Mouse (Mus musculus) liver, embryonic 12.5 days (tissue): ENCODE measurements around the gene Slc44a2. TPM values are rescaled to one million over a fixed set of nuclear protein-coding genes. Genes with fewer than 3 reads are reported as not detected.
"Not testable (repeated sequence)": the region's sequence is repeated elsewhere in the genome, so short reads cannot be mapped to it uniquely, and the experiment has no call there.

Experiments
- ATAC-seq: fragments of 200-750 bp; cut with Nextera tagmentation; 2 replicates; pipeline ENCODE4 v1.8.0; 2017; ENCODE audit warnings: moderate number of reproducible peaks, mild to moderate bottlenecking, moderate library complexity
- H3K27ac ChIP-seq: fragments of 300-500 bp; sonication (generic); 2 replicates; pipeline ENCODE4 v1.5.1; 2016; ENCODE audit warnings: mild to moderate bottlenecking
- H3K27me3 ChIP-seq: fragments of 300-500 bp; sonication (generic); replicated peaks from 2 replicates; pipeline ENCODE4 v1.6.1; 2016; ENCODE audit warnings: mild to moderate bottlenecking, moderate library complexity
- H3K36me3 ChIP-seq: fragments of 300-500 bp; sonication (generic); 2 replicates; pipeline ENCODE4 v1.6.1; 2016; ENCODE audit warnings: mild to moderate bottlenecking, moderate library complexity
- H3K4me1 ChIP-seq: fragments of 300-500 bp; sonication (generic); 2 replicates; pipeline ENCODE4 v1.6.1; 2016
- H3K4me2 ChIP-seq: fragments of 300-500 bp; sonication (generic); 2 replicates; pipeline ENCODE4 v1.6.1; 2016; ENCODE audit warnings: mild to moderate bottlenecking, moderate library complexity
- H3K4me3 ChIP-seq: fragments of 300-500 bp; sonication (generic); 2 replicates; pipeline ENCODE4 v1.5.1; 2016; ENCODE audit warnings: mild to moderate bottlenecking, moderate library complexity
- H3K9ac ChIP-seq: fragments of 300-500 bp; sonication (generic); 2 replicates; pipeline ENCODE4 v1.6.1; 2016; ENCODE audit warnings: mild to moderate bottlenecking, moderate library complexity
- H3K9me3 ChIP-seq: fragments of 300-500 bp; sonication (generic); replicated peaks from 2 replicates; pipeline ENCODE4 v1.6.1; 2016; ENCODE audit warnings: mild to moderate bottlenecking, moderate library complexity
- WGBS: fragments of 180-500 bp; shearing (Covaris S2); methylation state at CpG from one replicate; pipeline ENCODE4 v1.1.7; 2016; ENCODE audit not compliant: insufficient replicate concordance; 5-methylcytosine and 5-hydroxymethylcytosine counted together
- polyA plus RNA-seq: library from polyadenylated mRNA; unstranded; fragments of >200 nt; fragmentation: Nextera tagmentation; extraction: Ambion mirVana; gene quantifications from 2 replicates; pipeline ENCODE4 v1.2.1, GENCODE M21; 2016

Gene Slc44a2
- polyA plus RNA-seq, 1 experiment from 2014 or later = 29.2 TPM

- not testable (repeated sequence) for H3K9me3 ChIP-seq, H3K27ac ChIP-seq, H3K4me3 ChIP-seq, ATAC-seq, H3K27me3 ChIP-seq, H3K36me3 ChIP-seq
- peak overlapping the region; percentile 90 for H3K4me2 ChIP-seq
- 66% methylated on average over 8 of the region's 8 CpGs for WGBS
- peak overlapping the region; percentile 4; the same call in 1 of the 2 replicates for H3K9ac ChIP-seq
- peaks cover 69% of the 10 kb centered on the region for H3K4me1 ChIP-seq
These were observed 2.4 kb downstream of the Slc44a2 start for GRCm38 (mm10) chr9:21322917-21323297.

- no peaks in the 10 kb centered on the region; the same call in 1 of the 2 replicates for H3K36me3 ChIP-seq
- H3K4me3 ChIP-seq = no peak overlapping the region
- no peak overlapping the region for H3K4me2 ChIP-seq
- no peak overlapping the region for H3K27ac ChIP-seq
- WGBS = 33% methylated on average over 11 of the region's 11 CpGs
- H3K9me3 ChIP-seq = peaks cover 4% of the 10 kb centered on the region; the same call in 1 of the 2 replicates
- no peak overlapping the region for H3K9ac ChIP-seq
- ATAC-seq = no peak
- peaks cover 71% of the 10 kb centered on the region for H3K4me1 ChIP-seq
- H3K27me3 ChIP-seq = no peaks in the 10 kb centered on the region
These were observed 3.8 kb downstream of the Slc44a2 start for GRCm38 (mm10) chr9:21324269-21324668.

GRCm38 (mm10) chr9:21327569-21327968 lies 7.1 kb downstream of the Slc44a2 start:
- H3K9ac ChIP-seq = no peak overlapping the region
- H3K4me3 ChIP-seq = no peak overlapping the region
- H3K27ac ChIP-seq = peak overlapping the region; percentile 17; the same call in 1 of the 2 replicates
- 33% methylated on average over 3 of the region's 3 CpGs for WGBS
- peaks cover 70% of the 10 kb centered on the region for H3K4me1 ChIP-seq
- no peaks in the 10 kb centered on the region for H3K9me3 ChIP-seq
- ATAC-seq = no peak
- H3K27me3 ChIP-seq = no peaks in the 10 kb centered on the region
- peaks cover 3% of the 10 kb centered on the region; the same call in 1 of the 2 replicates for H3K36me3 ChIP-seq
- H3K4me2 ChIP-seq = no peak overlapping the region

GRCm38 (mm10) chr9:21328041-21328440 lies 7.5 kb downstream of the Slc44a2 start:
- no peak overlapping the region for H3K4me2 ChIP-seq
- H3K27me3 ChIP-seq = no peaks in the 10 kb centered on the region
- peaks cover 3% of the 10 kb centered on the region; the same call in 1 of the 2 replicates for H3K36me3 ChIP-seq
- no peaks in the 10 kb centered on the region for H3K9me3 ChIP-seq
- H3K4me1 ChIP-seq = peaks cover 71% of the 10 kb centered on the region
- H3K27ac ChIP-seq = no peak overlapping the region
- no peak overlapping the region for H3K9ac ChIP-seq
- H3K4me3 ChIP-seq = no peak overlapping the region
- WGBS = 36% methylated on average over 3 of the region's 3 CpGs
- ATAC-seq = no peak

- H3K27me3 ChIP-seq = no peaks in the 10 kb centered on the region
- WGBS = 42% methylated on average over 3 of the region's 5 CpGs
These were observed 8.5 kb downstream of the Slc44a2 start for GRCm38 (mm10) chr9:21329041-21329440.

GRCm38 (mm10) chr9:21329699-21330289 lies 9.3 kb downstream of the Slc44a2 start:
- Histone ChIP-seq H3K27ac (peak overlapping the region; percentile 20; the same call in 1 of the 2 replicates), H3K9ac (no peak overlapping the region)

More at GRCm38 (mm10) chr9:21329041-21329440, 8.5 kb downstream of the Slc44a2 start:
- Histone ChIP-seq H3K27ac (no peak overlapping the region), H3K9ac (no peak overlapping the region), H3K4me2 (no peak overlapping the region), H3K9me3 (no peaks in the 10 kb centered on the region), H3K36me3 (peaks cover 3% of the 10 kb centered on the region; the same call in 1 of the 2 replicates), H3K4me3 (no peak overlapping the region), H3K4me1 (peaks cover 67% of the 10 kb centered on the region)
- ATAC-seq = no peak

GRCm38 (mm10) chr9:21331365-21332140 lies 11.1 kb downstream of the Slc44a2 start:
- Histone ChIP-seq H3K9ac (no peak overlapping the region), H3K9me3 (no peaks in the 10 kb centered on the region), H3K4me3 (no peak overlapping the region), H3K4me2 (no peak overlapping the region), H3K27me3 (no peaks in the 10 kb centered on the region), H3K4me1 (peaks cover 56% of the 10 kb centered on the region), H3K36me3 (0 out of 2 replicates have a peak, but pooled peaks cover 4% of the 10 kb centered on the region), H3K27ac (0 out of 2 replicates have a peak overlapping the region, but pooled peaks have one; percentile 2)
- 51% methylated on average over 12 of the region's 12 CpGs for WGBS
- no peak for ATAC-seq

More at GRCm38 (mm10) chr9:21329699-21330289, 9.3 kb downstream of the Slc44a2 start:
- Histone ChIP-seq H3K36me3 (peaks cover 3% of the 10 kb centered on the region; the same call in 1 of the 2 replicates), H3K4me3 (no peak overlapping the region), H3K4me2 (no peak overlapping the region), H3K9me3 (no peaks in the 10 kb centered on the region), H3K27me3 (no peaks in the 10 kb centered on the region), H3K4me1 (peaks cover 59% of the 10 kb centered on the region)
- ATAC-seq = no peak
- WGBS = 82% methylated on average over 10 of the region's 10 CpGs

- Histone ChIP-seq H3K36me3 (0 out of 2 replicates have a peak, but pooled peaks cover 8% of the 10 kb centered on the region), H3K4me1 (peaks cover 48% of the 10 kb centered on the region), H3K27ac (0 out of 2 replicates have a peak overlapping the region, but pooled peaks have one; percentile 2), H3K9ac (no peak overlapping the region), H3K4me3 (no peak overlapping the region), H3K4me2 (no peak overlapping the region), H3K27me3 (no peaks in the 10 kb centered on the region), H3K9me3 (no peaks in the 10 kb centered on the region)
- ATAC-seq = no peak
- WGBS = 39% methylated on average over 9 of the region's 9 CpGs
These were observed 11.9 kb downstream of the Slc44a2 start for GRCm38 (mm10) chr9:21332161-21333061.

GRCm38 (mm10) chr9:21333523-21333922 lies 13.0 kb downstream of the Slc44a2 start:
- Histone ChIP-seq H3K4me2 (no peak overlapping the region), H3K36me3 (peaks cover 12% of the 10 kb centered on the region; the same call in 1 of the 2 replicates), H3K4me1 (peaks cover 45% of the 10 kb centered on the region), H3K27me3 (no peaks in the 10 kb centered on the region), H3K4me3 (no peak overlapping the region), H3K9ac (no peak overlapping the region), H3K27ac (no peak overlapping the region), H3K9me3 (no peaks in the 10 kb centered on the region)
- 71% methylated on average over 1 of the region's 1 CpGs for whole genome bisulfite sequencing
- no peak for ATAC-seq

- Histone ChIP-seq H3K9me3 (no peaks in the 10 kb centered on the region), H3K4me1 (peaks cover 35% of the 10 kb centered on the region), H3K36me3 (peaks cover 19% of the 10 kb centered on the region; the same call in 1 of the 2 replicates), H3K27ac (no peak overlapping the region), H3K4me2 (no peak overlapping the region), H3K27me3 (no peaks in the 10 kb centered on the region), H3K9ac (no peak overlapping the region), H3K4me3 (no peak overlapping the region)
- ATAC-seq = no peak
These were observed 14.2 kb downstream of the Slc44a2 start for GRCm38 (mm10) chr9:21334747-21335146.

- WGBS = 73% methylated on average over 4 of the region's 4 CpGs
These were observed 14.9 kb downstream of the Slc44a2 start for GRCm38 (mm10) chr9:21335391-21335790.

More at GRCm38 (mm10) chr9:21335391-21335790, 14.9 kb downstream of the Slc44a2 start:
- Histone ChIP-seq H3K9me3 (no peaks in the 10 kb centered on the region), H3K9ac (no peak overlapping the region), H3K27me3 (no peaks in the 10 kb centered on the region), H3K4me1 (peaks cover 28% of the 10 kb centered on the region), H3K4me3 (no peak overlapping the region), H3K36me3 (peaks cover 19% of the 10 kb centered on the region; the same call in 1 of the 2 replicates), H3K4me2 (no peak overlapping the region), H3K27ac (no peak overlapping the region)
- ATAC-seq = no peak
